Mouse (Mus musculus) neural tube, embryonic 15.5 days (tissue): ENCODE measurements around the gene Fxyd6. TPM values are rescaled to one million over a fixed set of nuclear protein-coding genes. Genes with fewer than 3 reads are reported as not detected.

Source experiments
- ATAC-seq: fragments of 200-750 bp; cut with Nextera tagmentation; 2 replicates; pipeline ENCODE4 v1.8.0; 2017; ENCODE audit warnings: mild to moderate bottlenecking, moderate TSS enrichment, moderate library complexity; ENCODE audit not compliant: low FRiP score
- H3K27ac ChIP-seq: fragments of 300-500 bp; sonication (generic); replicated peaks from 2 replicates; pipeline ENCODE4 v1.5.1; 2015; ENCODE audit warnings: mild to moderate bottlenecking, inconsistent platforms
- H3K27me3 ChIP-seq: fragments of 300-500 bp; sonication (generic); replicated peaks from 2 replicates; pipeline ENCODE4 v1.6.1; 2015; ENCODE audit warnings: inconsistent platforms
- H3K36me3 ChIP-seq: fragments of 300-500 bp; sonication (generic); 2 replicates; pipeline ENCODE4 v1.6.1; 2015; ENCODE audit warnings: inconsistent platforms
- H3K4me1 ChIP-seq: fragments of 300-500 bp; sonication (generic); 2 replicates; pipeline ENCODE4 v1.6.1; 2015; ENCODE audit warnings: inconsistent platforms
- H3K4me2 ChIP-seq: fragments of 300-500 bp; sonication (generic); 2 replicates; pipeline ENCODE4 v1.6.1; 2015; ENCODE audit warnings: inconsistent platforms, mild to moderate bottlenecking, moderate library complexity
- H3K4me3 ChIP-seq: fragments of 300-500 bp; sonication (generic); replicated peaks from 2 replicates; pipeline ENCODE4 v1.5.1; 2015; ENCODE audit warnings: mild to moderate bottlenecking, inconsistent platforms
- H3K9ac ChIP-seq: fragments of 300-500 bp; sonication (generic); replicated peaks from 2 replicates; pipeline ENCODE4 v1.6.1; 2015; ENCODE audit warnings: mild to moderate bottlenecking, inconsistent platforms
- H3K9me3 ChIP-seq: fragments of 300-500 bp; sonication (generic); replicated peaks from 2 replicates; pipeline ENCODE4 v1.6.1; 2016; ENCODE audit warnings: inconsistent platforms
- WGBS: fragments of 180-500 bp; shearing (Covaris S2); methylation state at CpG from one replicate; pipeline ENCODE4 v1.1.7; 2015; ENCODE audit warnings: mixed read lengths; 5-methylcytosine and 5-hydroxymethylcytosine counted together
- polyA plus RNA-seq: library from polyadenylated mRNA; unstranded; fragments of >200 nt; fragmentation: Nextera tagmentation; extraction: Ambion mirVana; gene quantifications from 2 replicates; pipeline ENCODE4 v1.2.1, GENCODE M21; 2015

Gene Fxyd6
- polyA plus RNA-seq, 1 experiment from 2014 or later, result 531 TPM

DNA sequence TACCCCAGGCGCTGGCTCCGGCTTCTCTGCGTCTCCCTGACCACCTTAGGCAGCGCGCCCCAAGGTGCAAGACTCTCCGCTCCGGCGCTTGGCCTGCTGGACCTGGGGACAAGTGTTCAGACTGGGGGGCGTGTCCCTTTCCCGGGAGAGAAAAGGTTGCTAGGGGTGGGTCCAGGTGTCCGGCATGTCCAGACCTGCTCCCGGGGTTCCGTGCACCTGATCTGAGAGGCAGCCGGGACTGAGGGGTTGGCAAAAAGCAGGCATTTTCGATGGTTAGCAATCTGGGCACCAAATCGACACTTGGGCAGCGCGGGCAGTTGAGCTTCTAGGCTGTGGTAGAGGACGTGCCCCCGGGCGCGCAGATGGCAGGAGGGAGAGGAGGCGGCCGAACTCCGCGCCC lies 61.2 kb downstream of the Fxyd6 start:
- H3K4me1 ChIP-seq, result peaks cover 68% of the 10 kb centered on the region
- peaks cover 47% of the 10 kb centered on the region for H3K27me3 ChIP-seq
- peak overlapping the region; percentile 78 for H3K9ac ChIP-seq
- 2% methylated on average over 26 of the region's 26 CpGs for WGBS
- H3K27ac ChIP-seq, result peak overlapping the region; percentile 86
- H3K36me3 ChIP-seq, result no peaks in the 10 kb centered on the region
- peak overlapping the region; percentile 59 for H3K4me3 ChIP-seq
- H3K9me3 ChIP-seq, result no peaks in the 10 kb centered on the region
- 0 out of 2 replicates have a peak, but pooled peaks have one; percentile 3 for ATAC-seq
- H3K4me2 ChIP-seq, result peak overlapping the region; percentile 75

GRCm38 (mm10) chr9:45432639-45433038 lies 62.7 kb downstream of the Fxyd6 start:
- Histone ChIP-seq H3K4me1 (peaks cover 82% of the 10 kb centered on the region), H3K36me3 (no peaks in the 10 kb centered on the region), H3K4me2 (peak overlapping the region; percentile 75), H3K4me3 (peak overlapping the region; percentile 59), H3K9me3 (no peaks in the 10 kb centered on the region), H3K9ac (peak overlapping the region; percentile 78), H3K27ac (peak overlapping the region; percentile 86), H3K27me3 (peaks cover 40% of the 10 kb centered on the region)
- ATAC-seq, result peak; percentile 31
- 29% methylated on average over 12 of the region's 12 CpGs for WGBS

GRCm38 (mm10) chr9:45433119-45433518 lies 63.1 kb downstream of the Fxyd6 start:
- no peak for ATAC-seq
- peak overlapping the region; percentile 75 for H3K4me2 ChIP-seq
- peak overlapping the region; percentile 78; the same call in 1 of the 2 replicates for H3K9ac ChIP-seq
- peaks cover 85% of the 10 kb centered on the region for H3K4me1 ChIP-seq
- H3K36me3 ChIP-seq, result no peaks in the 10 kb centered on the region
- WGBS, result 24% methylated on average over 9 of the region's 9 CpGs
- peaks cover 40% of the 10 kb centered on the region for H3K27me3 ChIP-seq
- H3K27ac ChIP-seq, result peak overlapping the region; percentile 86
- H3K4me3 ChIP-seq, result peak overlapping the region; percentile 59
- H3K9me3 ChIP-seq, result no peaks in the 10 kb centered on the region

GRCm38 (mm10) chr9:45434171-45434570 lies 64.2 kb downstream of the Fxyd6 start:
- Histone ChIP-seq H3K36me3 (no peaks in the 10 kb centered on the region), H3K27me3 (peaks cover 34% of the 10 kb centered on the region), H3K4me1 (peaks cover 87% of the 10 kb centered on the region), H3K27ac (peak overlapping the region; percentile 86), H3K9me3 (no peaks in the 10 kb centered on the region), H3K4me2 (peak overlapping the region; percentile 75), H3K4me3 (peak overlapping the region; percentile 59; the same call in 1 of the 2 replicates), H3K9ac (0 out of 2 replicates have a peak overlapping the region, but pooled peaks have one; percentile 78)
- 43% methylated on average over 2 of the region's 2 CpGs for WGBS
- ATAC-seq, result no peak

DNA sequence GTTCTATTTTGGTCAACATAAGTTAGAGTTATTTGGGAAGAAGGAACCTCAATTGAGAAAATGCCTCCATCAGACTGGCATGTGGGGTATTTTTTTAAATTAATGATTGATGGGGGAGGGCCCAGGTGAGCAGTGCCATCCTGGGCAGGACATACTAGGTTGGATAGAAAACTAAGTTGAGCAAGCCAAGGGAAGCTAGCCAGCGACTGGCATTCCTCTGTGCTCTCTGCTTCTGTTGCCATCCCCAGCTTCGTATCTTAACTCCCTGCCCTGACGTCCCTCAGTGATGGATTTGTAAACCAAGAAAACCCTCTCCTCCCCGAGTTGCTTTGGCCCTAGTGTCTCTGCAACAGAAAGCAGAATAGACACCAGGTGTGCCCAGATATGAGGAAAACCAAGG lies 69.0 kb downstream of the Fxyd6 start:
- WGBS, result 70% methylated on average over 4 of the region's 4 CpGs
- H3K27me3 ChIP-seq, result no peaks in the 10 kb centered on the region
- ATAC-seq, result no peak
- H3K9me3 ChIP-seq, result no peaks in the 10 kb centered on the region
- no peak overlapping the region for H3K9ac ChIP-seq
- no peak overlapping the region for H3K27ac ChIP-seq
- no peak overlapping the region for H3K4me2 ChIP-seq
- no peak overlapping the region for H3K4me3 ChIP-seq
- no peaks in the 10 kb centered on the region for H3K36me3 ChIP-seq
- H3K4me1 ChIP-seq, result peaks cover 59% of the 10 kb centered on the region

- Histone ChIP-seq H3K27me3 (no peaks in the 10 kb centered on the region), H3K27ac (no peak overlapping the region), H3K4me1 (peaks cover 51% of the 10 kb centered on the region), H3K9ac (no peak overlapping the region), H3K36me3 (no peaks in the 10 kb centered on the region), H3K9me3 (no peaks in the 10 kb centered on the region), H3K4me3 (no peak overlapping the region), H3K4me2 (no peak overlapping the region)
- WGBS, result 74% methylated on average over 16 of the region's 16 CpGs
- ATAC-seq, result no peak
Observed at GRCm38 (mm10) chr9:45440083-45440784, 70.2 kb downstream of the Fxyd6 start.

- no peak overlapping the region for H3K4me3 ChIP-seq
- WGBS, result 85% methylated on average over 5 of the region's 5 CpGs
Observed at GRCm38 (mm10) chr9:45444251-45444798, 74.3 kb downstream of the Fxyd6 start.

More at GRCm38 (mm10) chr9:45444251-45444798, 74.3 kb downstream of the Fxyd6 start:
- Histone ChIP-seq H3K4me1 (peaks cover 36% of the 10 kb centered on the region), H3K36me3 (peaks cover 6% of the 10 kb centered on the region; the same call in 1 of the 2 replicates), H3K4me2 (no peak overlapping the region), H3K27me3 (no peaks in the 10 kb centered on the region), H3K9ac (no peak overlapping the region), H3K27ac (no peak overlapping the region), H3K9me3 (no peaks in the 10 kb centered on the region)
- ATAC-seq, result no peak

Other genes with a start within 250 kb of the Fxyd6 start
- 0.55 and 2.0 TPM in 2 replicates for gene Scn4b, start 231.8 kb upstream of the Fxyd6 start, polyA plus RNA-seq
- gene BC049352, start 188.2 kb upstream of the Fxyd6 start, polyA plus RNA-seq, result not detected in 2 replicates
- gene Tmprss4, start 166.1 kb upstream of the Fxyd6 start, polyA plus RNA-seq, result 2.7 TPM in 1 of 2 replicates, not detected in the other
- gene Il10ra, start 101.0 kb upstream of the Fxyd6 start, polyA plus RNA-seq, result 0.69 and 2.1 TPM in 2 replicates
- gene Tmprss13, start 51.1 kb upstream of the Fxyd6 start, polyA plus RNA-seq, result 0.04 and 0.24 TPM in 2 replicates
- 9.8 and 13.6 TPM in 2 replicates for gene Fxyd2, start 29.5 kb downstream of the Fxyd6 start, polyA plus RNA-seq
- 12.4 and 16.4 TPM in 2 replicates for gene Dscaml1, start 56.4 kb downstream of the Fxyd6 start, polyA plus RNA-seq